Mouse (Mus musculus) megakaryocyte, adult 5-6 weeks (primary cell): ENCODE results near the gene Tmem109. TPM values are rescaled to one million over a fixed set of nuclear protein-coding genes. Genes with fewer than 3 reads are reported as not detected.
A peak's percentile ranks its signal among the peaks of the same experiment; 100 is the strongest.

Source experiments
- ATAC-seq: 2 replicates; pipeline ENCODE4 v1.8.0; 2016; ENCODE audit warnings: mild to moderate bottlenecking, inconsistent platforms; ENCODE audit not compliant: poor library complexity, severe bottlenecking
- total RNA-seq, 2 experiments: library from RNA; stranded (forward) in 1 of 2; stranded (reverse) in 1 of 2; fragments of 153-499, 151-499 nt in 1 of 2; fragments of 221-1000, 200-1000 nt in 1 of 2; gene quantifications; 2 replicates each; pipeline versions ENCODE4 v1.2.3 to v1.2.4; 2015 to 2017

Tmem109 gene
- total RNA-seq (2015) (76.9 and 81.2 TPM in 2 replicates), total RNA-seq (2017) (74.7 and 80.9 TPM in 2 replicates)

DNA sequence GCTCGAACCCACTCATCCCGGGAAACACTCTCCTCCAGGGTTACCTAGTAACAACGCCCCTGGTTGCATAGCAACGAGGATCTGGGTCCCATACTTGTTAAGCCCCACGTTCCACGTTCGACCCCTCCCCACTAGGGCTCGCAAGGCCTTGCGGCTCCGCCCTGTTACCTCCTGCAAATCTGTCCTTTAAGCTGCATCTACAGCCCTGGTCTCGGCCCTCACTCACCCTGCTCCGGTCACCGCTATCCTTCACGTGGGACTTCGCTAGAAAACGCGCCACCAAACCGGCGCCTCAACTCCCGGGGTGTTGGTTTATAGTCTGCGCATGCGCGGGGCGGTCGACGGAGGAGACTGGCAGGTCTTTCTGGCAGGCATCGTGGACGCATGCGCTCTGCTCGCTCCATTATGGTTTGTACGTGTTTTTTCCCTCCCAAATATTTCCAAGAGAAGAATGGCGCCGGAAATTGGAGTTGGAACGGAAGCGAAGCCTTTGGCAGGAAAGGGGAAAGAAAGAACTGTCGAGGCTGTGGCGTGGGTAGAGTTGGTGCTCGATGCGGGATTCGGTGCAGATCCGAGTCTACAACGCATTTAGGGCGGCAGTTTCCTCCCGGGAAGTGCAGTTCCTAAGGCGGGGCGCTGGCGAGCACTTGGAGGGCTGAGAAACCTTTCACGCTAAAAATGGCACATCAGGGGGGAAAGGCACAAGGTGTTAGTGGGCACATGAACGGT lies at the start of gene Tmem109:
TSS of gene Tmem109 (minus strand) at position 576 of the 729 bp plus-strand sequence.
- ATAC-seq: peak; percentile 68

DNA sequence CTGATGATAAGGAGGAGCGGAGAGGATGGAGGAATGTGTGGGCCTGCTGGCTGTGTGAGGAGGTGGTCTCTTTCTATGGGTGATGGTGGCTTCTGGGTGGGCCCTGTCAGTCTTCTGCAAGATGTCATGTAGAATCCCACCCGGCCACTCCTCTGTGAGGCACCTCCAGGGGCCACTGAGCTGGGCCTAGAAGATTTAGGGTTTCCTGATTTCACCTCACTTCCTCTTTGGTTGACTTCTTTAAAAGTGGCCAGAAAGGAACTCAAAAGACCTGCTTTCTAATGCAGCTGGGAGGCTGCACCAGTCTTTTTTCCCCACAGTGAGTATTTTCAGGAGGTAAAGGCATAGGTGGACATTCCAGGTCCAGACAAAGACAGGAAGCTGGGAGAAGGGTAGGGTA lies 48.8 kb upstream of the Tmem109 start:
- ATAC-seq: peak; percentile 73

DNA sequence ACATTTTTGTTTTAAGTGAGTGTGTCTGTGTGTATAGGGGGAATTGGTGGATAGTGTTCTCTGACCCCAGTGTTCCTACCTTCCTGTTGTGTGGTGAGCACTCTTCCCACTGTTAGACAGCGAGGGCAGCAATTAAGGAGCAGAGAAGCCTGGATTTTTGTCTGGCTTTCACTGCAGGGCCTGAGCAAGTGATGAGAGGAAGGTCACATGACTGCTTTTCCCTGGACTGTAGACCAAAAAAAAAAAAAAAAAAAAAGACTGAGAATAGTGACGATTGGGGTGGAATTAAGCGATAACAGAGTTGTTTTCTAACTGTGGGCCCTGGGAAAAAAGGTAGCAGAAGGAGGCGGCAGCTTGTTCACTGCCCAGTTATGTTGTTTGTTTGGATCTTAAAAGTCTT lies 44.9 kb upstream of the Tmem109 start:
- no peak for ATAC-seq

DNA sequence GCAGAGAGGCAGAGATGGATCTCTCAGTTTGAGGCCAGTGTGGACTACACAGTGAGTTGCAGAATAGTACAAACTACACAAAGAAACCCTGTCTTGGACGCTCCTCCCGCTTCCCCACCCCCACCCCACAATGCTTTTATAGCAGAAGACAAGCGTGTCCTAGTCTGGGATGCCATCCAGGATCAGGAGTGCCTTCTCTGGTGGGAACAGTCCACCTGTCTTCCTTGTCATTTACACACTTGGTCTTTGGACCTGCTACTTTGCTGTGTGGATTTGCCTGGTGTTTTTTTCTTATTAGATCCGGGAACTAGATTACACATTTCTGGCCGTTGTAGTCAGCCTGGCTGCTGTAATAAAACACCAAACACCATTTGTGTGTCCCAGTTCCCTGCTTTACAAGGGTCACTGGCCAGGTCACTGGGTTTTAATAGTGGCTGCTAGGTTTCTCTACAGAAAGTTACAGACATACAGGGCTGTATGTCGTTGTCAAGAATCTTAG lies 44.4 kb upstream of the Tmem109 start:
- no peak for ATAC-seq

DNA sequence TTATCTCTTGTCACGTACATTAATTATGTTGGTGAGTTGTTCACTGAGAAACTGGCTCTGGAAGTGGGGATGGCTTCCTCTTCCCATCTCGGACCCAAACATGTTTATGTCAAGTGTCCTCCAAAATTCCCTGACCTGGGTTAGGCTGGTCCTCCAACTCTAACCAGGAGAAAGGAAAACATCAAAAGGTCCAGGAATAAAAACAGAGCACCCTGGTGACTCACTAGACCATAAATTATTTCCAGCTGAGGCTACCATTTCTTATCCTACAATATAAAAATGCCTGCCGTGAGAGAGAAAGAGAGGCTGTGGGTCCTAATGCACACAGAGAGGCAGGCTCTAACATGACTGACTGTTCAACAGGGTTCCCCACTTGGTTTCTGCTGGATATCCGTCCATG lies 42.4 kb upstream of the Tmem109 start:
- ATAC-seq: no peak

DNA sequence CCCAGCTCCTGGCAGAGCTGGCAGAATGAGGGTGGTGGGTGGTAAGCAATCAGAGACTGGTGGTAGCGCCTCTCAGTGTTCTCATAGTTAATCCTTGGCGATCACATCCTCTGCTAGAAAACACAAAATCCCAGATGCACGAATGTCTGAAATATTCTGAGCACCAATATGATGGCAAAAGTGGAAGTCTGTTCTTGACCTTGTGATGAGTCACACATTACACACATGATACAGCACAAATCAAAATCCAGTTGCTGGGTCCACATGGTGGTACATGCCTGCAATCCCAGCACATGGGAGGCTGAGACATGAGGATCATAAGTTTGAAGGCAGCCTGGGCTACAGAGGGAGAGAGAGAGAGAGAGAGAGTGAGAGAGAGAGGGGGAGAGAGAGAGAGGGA lies 39.3 kb upstream of the Tmem109 start:
- ATAC-seq: no peak

DNA sequence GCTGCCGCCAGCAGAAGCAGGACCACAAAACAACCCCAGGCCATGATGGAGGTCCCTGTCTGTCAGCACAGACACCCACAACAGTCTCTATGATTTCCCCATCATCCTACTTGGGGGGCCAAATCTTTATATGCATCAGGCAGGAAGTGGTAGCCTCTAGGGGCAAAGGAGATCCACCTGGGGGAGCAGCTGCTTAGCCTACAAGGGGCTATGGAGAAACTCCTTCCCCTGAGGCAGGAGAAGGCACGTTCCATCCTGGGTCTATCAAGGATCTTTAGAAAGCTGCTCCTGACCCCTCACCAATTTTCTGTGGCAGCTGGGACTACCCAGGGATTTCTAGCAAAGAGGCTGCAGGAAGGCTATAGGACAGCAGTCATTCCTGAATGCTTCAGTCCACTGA lies 38.7 kb upstream of the Tmem109 start, which contains the start of gene Zp1:
TSS of gene Zp1 (minus strand) at position 101 of the 400 bp plus-strand sequence.
- ATAC-seq: no peak

DNA sequence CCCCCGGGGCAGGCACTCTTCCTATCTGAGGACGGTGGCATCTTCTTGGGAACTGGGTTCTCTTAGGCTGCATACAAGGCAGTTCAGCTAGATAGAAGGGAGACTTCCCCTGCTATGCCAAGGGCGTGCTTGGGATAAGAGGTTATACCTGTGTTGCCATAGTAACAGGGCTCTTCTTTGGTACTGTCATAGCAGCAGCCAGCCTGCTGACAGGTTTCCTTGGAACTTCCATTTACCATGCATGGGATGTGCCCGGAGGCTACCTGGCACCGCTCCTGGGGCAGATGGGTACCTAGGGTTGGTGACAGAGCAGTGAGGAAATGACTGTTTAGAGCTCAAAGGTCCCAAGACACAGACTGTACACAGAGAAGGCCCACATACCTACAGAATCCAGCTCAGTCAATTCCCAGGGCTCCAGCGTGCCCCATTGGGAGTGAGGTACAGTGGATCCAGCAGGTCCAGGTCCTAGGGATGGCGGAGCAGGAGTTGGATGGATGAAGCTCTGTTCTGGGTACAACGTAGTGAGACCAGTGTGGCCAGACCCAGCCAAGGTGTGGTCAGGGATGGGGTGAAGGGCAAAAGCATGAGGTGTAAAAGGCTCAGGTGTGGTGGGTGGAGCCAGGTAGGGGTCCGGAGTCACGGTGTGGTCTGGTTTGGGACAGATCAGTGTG lies 36.7 kb upstream of the Tmem109 start:
- ATAC-seq: no peak

DNA sequence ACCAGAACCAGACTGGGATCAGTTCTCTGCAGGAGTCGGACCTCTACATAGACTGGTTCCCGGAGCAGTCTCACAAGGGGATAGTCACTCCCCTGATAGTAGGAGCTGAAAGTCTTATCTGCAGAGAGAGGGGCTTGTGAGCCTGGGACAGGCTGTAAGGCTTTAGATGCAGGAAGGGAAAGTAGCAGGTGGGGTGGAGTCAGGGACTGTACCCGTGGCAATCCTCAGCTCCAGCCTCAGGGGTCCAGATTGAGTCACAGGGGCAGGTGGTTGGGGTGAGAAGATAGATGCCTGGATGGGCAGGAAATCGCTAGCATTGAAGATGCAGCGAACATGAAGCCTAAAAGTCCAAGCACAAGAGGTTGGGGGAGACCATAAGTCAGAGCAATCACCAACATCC lies 34.7 kb upstream of the Tmem109 start:
- no peak for ATAC-seq

DNA sequence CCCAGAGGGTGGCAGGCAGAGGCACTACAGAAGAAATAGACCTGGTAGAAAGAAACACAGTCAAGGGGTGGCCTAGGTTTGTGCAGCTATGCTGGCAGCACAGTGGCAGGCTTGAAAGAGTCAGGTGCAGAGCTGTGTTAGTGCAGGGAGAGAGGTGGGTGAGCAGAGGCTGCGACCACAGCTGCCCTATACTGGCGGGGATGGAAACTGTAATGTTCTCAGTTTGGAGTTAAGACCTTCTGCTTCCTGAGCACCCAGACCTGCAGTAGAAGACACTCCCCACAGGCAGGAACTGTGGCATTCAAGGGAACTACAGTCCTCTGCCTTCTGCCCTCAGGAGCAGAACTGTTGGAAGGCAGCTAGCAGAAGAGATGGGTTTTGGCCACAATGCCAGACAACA lies 33.1 kb upstream of the Tmem109 start:
- peak; percentile 50 for ATAC-seq

DNA sequence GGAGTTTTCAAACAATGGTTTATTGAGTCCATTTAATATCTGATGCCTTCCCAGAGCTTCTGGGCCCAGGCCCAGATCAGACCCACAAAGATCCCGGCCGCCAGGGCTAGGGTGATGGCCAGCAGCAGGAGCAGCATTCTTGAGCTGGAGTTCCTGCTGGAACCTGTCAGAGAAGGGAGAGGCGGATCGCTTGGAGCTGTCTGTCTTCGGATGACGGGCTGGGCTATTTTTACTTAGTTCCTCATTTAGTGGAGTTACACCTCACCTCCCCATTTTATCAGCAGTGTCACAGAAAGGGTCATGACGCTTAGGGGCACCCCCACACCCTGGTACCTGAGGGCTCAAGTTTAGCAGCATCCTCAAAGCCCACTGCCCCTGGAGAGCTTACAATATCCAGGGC lies 32.5 kb upstream of the Tmem109 start:
- ATAC-seq: peak; percentile 79

DNA sequence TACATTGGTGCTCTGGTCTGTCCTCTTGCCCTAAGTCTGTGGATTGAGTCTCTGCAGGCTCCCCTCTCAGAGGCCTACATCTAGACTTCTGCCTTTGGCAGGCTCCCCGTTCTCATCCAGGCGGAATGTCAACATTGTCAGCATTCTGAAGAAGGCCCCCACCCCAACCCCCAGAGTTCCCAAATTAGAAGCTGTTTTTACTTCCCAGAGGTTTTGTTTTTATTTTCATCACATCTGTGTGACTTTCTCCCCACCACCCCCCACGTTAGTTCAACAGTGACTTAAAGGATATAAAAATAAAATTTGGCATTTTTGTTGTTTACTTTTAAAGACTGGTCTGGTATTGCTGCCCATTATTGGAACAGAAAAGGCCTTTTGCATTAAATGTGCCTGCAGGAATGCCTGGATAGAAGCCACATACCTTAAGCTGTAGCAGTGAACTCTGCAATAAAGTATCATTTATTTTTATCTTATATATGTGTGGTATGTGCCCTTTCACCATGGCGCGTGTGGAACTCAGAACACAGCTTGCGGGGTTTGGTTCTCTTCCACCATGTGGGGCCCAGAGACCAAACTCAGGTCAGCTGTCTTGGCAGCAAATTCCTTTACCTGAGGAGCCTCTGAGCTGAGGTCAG lies 27.4 kb upstream of the Tmem109 start:
- no peak for ATAC-seq

DNA sequence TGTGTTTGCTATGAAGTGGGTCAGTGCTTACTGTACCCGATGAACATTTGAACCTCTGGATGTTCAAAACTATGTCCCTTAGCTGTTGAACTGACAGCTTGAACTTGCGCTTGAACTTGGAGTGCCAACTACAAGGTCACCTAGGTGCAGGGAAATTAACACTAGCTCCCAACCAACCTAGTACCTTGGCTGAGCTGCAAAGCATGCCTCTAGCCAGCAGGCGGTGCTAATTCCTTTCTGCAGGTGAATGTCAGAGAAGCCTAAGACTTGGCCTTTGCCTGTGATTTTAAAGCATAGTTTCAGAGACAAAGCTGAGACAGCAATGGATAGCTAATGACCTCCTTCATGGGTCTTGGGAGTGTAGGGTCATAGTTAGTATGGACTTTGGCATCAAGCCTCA lies 26.1 kb upstream of the Tmem109 start:
- peak; percentile 84 for ATAC-seq

DNA sequence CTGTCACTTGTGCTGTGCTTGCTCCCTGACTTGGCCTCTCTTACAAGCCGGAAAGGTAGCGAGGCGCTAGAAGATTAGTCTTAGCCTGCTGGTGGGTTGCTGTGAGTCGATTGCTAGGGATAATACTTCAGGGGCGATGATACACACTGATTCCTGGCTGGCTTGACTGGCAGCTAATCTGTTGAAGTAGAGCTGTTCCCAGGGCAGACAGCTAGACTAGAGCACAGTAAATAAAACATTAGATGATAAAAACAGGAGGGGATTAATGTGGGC lies 23.9 kb upstream of the Tmem109 start:
- ATAC-seq: no peak

DNA sequence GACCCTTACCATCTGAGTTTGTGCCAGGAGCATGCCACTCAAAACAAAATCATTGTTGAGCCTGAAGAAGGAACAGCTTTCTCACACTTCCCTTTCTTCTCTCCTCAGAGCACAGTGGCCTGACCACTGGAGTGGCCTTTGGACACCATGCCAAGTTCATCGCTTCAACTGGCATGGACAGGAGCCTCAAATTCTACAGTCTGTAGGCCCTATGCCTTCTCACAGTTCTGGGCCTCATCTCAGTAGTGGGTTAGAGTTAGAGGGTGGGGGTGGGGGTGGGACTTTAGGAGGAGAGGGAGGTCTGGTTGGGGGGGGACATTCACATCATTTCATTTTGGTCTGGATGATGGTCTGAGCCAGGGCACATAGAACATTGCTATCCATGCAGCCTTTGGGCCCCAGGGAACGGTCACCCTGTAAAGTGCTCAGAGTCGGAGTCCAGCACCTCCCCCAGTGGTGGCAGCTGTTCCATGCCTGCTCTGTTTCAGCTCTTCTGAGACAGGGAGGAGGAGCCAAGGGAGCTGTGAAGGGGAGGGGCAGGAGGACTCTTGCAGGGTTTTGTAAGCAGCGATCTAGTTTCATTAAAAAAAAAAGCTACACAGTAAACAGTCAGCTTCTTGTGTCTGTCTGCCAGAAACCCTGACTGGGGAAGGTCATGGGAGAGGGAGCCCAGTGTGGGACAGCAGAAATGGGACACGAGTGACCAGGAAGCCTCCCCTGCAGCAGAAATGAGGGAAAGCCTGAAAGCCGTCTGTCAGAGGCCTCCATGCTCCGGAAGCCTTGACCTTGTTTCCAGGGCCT lies 23.3 kb upstream of the Tmem109 start:
- no peak for ATAC-seq

DNA sequence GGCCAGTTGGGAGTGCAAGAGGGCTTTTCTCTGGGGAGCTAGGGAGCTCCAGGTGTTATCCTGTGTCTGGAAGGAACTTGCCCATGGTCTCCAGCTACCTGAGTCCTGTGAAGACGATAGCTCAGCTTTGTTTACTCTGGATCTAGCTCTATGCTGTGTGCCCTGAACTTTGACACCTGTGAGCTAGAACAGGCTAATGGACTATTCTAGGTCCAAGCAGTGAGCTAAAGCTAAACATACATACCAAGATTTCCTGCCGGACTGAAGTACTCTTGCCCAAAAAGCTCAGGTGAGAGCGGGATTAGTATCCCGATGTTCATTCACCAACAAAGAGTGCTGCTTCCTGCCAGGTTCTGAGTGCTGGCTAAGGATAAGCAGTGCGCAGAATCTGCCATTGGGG lies 22.7 kb upstream of the Tmem109 start:
- no peak for ATAC-seq

DNA sequence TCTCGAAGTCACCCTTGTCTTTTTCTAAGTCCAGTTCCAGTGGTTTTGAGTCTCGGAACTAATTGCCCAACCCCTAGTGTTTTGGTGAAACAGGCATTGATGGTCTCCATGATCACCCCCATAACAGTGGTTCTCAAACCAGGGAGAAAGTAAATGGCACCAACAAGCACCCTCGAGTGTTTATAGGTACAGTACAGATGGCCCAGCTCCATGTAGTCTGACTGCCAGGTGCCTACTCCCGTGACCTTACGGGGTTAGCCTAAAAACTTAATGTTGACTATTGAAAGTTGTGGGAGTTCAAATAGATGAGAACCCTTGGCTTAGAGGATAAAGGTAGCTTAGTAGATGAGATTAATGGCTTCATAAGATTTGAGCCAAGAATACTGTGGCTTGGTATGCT lies 19.2 kb upstream of the Tmem109 start:
- no peak for ATAC-seq

DNA sequence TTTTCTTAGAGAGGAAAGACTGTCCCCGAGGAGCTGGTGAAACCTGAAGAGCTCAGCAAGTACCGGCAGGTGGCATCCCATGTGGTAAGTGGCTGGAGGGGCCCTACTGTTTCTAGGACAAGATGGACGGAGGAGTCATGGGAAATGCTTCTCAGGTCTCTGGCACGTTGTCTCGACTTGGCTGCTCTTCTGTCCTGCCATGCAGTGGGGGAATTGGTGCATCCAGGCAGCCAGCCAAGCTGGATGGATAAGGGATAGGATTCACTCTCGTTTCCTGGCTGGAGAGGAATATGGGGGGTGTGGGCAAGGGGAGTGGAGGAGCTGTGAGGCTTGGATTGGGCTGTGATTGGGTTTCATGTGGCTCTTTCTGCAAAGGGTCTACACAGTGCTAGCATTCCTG lies 18.5 kb upstream of the Tmem109 start:
- no peak for ATAC-seq

DNA sequence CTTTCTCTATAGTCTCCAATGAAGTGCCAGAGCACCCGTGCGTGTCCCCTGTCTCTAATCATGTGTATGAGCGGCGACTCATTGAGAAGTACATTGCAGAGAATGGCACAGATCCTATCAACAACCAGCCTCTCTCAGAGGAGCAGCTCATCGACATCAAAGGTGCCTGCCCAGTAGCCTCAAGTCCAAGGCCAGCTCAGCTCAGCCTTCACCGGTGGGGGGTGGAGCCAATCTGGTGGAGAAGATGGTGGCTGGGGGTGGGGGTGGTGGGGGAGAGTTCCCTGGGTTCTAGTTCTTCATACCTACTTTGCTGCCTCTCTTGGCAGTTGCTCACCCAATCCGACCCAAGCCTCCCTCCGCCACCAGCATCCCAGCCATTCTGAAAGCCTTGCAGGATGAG lies 15.7 kb upstream of the Tmem109 start:
- no peak for ATAC-seq

DNA sequence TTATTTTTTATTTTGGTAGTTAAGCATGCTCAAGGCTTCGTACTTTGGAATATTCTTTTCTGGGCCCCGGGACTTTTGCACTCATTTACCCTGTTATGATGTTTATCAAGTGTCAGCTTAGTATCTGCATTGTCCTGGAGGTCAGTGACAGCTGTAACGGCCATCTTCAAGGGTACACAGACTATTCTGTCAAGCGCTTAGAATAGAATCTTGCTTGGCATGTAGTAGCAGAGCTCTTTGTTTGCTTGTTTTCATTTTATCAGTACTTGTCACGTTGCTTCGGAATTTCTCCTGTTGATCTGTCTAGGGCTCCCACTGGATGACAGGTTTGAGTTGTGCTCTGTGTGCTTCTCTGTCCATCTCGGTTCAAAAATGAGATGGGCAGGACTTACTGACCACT lies 15.0 kb upstream of the Tmem109 start:
- no peak for ATAC-seq

DNA sequence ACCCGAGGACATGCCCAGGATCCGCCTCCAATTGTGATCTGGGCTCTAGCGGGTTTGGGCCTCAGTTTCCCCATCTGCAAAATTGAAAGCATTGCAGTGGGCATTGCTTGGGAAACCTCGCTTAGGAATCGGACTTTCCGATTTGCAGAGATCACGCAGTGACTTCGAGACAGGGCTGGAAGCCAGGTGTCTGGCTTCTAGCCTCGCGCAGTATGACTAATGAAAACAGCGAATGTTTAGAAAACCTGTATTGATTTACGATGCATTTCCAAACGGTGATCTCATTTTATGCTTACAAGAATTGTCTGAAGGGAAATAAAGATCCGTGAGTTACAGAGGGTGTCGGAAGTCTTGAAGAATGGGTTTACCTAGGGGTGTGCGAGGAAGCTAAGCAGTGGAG lies 13.9 kb upstream of the Tmem109 start:
- no peak for ATAC-seq
